Mouse (Mus musculus): ENCODE data around the gene Csnk1e.

Gene Csnk1e

DNA sequence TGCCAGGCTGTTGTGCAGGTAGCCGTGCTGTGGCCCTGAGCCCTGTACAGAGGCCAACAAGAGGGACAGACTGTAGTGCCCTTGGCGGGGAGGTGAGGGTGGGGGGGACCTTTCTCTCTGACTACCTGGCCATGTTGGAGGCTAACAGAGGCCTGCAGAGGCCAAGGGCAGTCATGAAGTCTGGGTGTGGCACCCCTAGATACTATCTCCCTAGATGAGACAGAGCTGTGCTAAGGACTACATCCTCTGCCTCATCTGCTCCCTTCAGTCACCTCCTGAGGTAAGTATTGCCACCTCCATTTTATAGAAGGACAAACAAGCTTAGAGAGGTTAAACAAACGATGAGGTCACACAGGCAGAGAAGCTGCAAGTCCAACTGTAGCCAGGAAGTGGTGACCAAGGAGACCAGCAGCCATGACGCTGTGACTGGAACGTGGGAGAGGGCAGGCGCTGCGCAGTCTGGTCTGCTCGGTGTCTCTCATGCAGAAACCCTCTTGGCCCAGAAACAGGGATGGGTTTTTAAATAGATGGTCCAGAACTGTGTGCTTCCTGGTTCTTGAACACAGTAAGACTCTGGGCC, 86.4 kb downstream of the Csnk1e start:
- intact Hi-C loops (cut with DNase I) = no loop called here

DNA sequence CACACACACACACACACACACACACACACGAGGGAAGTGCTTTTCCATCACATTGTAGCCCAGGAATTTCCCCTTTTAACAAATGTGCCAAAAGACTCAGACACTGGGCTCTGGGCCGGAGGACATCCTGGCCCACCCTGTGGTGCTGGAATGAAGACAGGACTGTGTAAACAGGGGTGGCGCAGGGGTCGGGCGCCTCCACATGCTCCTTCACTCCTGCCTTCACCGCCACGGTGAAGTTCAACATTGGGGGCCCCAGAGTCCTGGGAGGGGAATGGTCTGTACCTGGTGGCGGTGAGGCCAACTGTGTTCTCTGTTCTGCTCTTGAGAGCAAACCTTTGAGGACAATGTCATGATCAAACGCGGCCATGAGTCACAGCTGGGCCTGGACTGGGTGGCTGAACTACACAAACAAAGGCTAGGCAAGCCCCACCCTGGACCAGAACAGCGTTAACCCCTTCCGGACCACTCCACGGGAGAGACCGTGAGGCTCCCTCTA, 87.0 kb downstream of the Csnk1e start:
- intact Hi-C loops (cut with DNase I) = no loop called here

Small RNA genes lying within 50 kb of the gene (microRNA-seq; reads per million reads assigned to microRNA genes)
- gene Gm44302 = 0 reads per million in 2 experiments
- 1.4 to 1.9 reads per million in 2 experiments for gene Mir1943
